Mouse (Mus musculus): ENCODE data around the gene Erbb2.
A peak's percentile ranks its signal among the peaks of the same experiment; 100 is the strongest.

The Erbb2 gene

DNA sequence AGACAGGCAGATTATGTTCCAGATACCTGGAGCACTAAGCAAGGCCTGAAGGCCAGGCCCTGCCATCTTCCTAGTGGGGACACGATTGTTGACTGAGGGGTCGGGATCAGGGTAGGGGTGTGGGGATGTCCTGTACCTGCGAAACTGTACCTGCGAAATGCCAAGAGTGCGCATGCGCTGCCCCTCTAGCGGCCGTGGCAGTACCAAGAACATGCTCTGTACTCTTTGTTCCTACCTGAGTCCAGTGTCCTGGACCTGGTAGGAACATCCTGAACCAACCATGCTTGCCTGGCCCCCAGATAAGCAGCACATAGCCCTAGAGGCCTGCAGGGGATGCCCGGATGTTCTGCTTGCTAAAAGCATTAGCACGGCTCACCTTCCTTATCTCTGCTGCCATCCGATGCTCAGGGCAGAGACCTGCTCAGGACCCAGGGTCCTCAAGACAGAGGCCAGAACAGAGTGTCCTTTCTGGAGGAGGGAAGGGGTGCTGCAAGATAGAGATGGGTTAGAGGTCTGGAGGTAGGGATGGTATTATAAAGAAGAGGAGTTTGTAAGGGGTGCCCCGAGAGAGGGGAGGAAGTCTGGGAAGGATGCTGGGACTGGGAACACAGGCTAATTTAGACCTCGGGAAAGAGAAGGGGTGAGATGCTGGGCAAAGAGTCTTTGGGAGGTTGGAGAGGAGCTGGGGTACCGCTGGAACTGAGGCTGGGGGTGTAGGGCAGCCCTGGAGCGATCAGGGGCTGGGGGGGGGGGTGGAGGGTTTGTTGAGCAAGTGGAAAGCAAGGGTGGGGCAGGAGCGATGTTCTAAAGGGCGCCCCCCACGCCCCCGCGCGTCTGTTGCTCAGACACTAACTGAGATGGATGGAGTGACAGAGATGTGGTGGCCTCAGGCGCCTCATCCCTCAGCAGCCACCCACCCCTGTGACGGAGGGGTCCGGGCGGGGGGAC, 26.4 kb upstream of the Erbb2 start, which contains the start of gene Pnmt:
Gene Pnmt (plus strand): TSS at position 813 of the 948 bp plus-strand sequence.
- DNase-seq: no peak

DNA sequence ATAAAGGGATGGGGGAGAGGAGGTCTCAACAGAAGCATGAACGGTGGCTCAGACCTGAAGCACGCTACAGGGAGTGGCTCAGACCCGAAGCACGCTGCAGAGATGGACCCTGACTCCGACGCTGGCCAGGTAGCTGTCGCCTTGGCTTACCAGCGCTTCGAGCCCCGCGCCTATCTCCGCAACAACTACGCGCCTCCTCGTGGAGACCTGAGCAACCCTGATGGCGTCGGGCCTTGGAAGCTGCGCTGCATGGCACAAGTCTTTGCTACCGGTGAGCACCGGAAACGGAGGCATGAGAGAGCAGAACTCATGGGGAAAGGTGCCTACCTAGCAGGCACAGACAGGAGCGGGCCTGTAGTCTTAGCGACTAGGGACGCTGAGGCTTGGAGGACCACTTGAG, 25.7 kb upstream of the Erbb2 start:
- no peak for DNase-seq

DNA sequence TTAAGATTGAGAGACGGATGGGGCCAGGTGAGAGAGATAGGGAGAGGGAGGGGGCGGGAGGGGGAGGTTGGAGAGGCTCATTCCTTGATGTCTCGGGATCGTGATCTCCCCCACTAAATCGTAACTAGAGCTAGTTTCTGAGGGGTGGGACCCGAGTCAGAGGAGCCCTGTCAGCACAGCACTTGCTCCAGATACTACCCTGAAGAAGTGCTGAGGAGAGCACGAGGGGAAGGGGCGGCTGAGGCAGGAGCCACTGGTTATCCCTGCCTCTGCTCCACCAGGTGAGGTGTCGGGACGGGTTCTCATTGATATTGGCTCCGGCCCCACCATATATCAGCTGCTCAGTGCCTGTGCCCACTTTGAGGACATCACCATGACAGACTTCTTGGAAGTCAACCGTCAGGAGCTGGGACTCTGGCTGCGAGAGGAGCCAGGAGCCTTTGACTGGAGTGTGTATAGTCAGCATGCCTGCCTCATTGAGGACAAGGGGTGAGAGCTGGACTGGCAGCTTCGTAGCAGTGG, 25.2 kb upstream of the Erbb2 start:
- no peak for DNase-seq

DNA sequence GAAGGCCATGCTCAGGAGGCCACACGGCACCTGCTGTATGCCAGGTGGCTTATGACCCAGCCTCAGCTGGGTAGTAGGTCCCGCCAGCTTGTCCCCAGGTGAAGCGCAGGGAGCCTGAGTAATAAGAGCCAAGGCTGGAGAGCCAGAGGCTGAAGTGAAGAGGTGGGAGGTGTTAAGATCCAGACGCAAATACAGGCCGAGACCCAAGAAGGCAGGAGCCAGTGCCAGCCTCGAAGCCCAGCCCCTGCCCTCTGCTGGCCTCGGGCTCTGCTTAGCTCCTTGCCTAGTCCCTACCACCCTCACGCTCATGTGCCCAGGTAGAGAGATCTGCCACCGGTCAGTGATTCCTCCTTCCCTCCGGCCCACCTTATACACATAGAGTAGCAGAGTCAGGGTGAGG, 24.0 kb upstream of the Erbb2 start:
- no peak for DNase-seq

DNA sequence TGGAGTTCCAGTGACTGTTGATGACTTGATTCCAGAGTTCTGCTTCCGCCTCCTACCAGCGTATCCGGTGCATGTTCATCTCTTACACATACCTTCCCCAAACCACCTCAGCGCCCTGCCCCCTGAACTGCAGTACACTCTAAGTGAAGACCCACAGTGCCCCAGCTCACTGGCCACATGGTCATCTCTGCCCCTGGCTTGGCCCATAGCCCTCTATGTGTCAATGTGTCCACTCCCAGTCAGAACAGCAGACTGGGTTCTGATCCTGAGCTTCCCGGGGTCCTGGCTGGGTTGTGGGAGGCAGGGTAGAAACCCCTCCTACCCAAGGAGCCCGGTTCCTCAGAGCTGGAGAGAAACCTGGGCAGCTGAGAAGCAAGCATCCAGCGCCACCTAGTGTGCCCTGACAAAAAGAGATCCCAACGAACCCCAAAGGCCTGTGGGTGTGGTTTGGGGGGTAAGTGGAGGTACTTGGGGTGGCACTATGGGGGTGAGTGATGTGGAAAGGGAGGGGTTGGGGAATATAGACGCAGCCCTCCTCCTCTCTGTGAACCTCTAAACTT, 23.0 kb upstream of the Erbb2 start:
- peak; percentile 67 for DNase-seq

DNA sequence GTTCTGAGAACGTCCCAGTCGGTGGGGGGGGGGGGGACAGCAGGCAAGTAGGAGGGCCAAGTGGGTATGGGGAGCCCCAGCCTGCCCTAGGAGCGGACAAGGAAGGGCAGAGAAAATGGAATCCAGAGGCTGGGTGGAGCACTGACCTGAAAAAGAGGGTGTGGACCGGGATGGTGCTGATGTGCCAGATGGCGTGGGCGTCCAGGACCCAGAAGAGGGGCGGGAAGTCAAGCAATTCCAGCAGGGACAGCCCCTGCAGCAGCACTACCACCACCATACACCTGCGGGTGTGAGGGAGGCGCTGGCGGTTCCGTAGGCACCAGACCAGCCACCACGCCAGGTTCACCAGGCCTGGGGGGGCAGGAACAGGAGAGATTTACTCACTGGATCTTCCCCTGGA, 22.1 kb upstream of the Erbb2 start:
- DNase-seq: no peak

DNA sequence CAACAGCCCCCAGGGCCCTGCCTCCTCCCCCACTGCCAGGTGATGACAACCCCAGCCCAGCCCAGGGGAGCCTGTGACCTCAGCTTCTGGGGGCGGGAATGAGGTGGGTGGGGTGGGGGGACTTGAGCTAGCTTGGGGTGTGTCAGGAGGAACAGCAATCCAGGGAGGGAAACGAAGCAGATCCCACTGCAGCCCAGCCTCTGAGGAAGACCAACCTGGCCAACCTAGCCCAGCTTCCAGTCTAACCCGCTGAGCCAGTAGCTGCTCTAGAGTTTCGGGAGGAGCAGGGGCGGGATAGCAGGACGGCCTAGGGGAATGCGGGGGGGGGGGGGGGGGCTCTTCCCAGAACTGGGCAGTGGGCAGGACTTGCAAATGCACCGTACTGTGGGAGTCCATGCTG, 20.2 kb upstream of the Erbb2 start:
- DNase-seq: no peak

DNA sequence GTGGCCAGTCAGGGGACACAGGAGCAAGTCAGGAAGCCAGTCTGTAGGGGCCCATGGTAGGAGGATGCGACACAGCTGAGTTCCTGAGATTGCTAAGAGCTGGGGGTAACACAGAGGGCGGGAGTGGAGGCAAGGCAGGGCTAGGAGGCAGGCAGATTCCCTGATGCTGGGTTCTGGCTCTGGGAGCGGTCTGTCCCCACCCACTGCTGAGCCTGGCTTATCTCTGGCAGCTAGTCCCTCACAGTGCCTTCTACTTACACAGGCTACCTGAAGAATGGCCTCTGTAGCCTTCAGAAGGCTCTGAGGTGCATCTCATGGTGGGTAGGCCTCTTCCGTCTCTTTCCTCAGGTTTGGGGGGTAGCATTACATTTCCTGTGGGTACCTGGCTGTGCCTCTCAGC, 19.6 kb upstream of the Erbb2 start:
- no peak for DNase-seq

DNA sequence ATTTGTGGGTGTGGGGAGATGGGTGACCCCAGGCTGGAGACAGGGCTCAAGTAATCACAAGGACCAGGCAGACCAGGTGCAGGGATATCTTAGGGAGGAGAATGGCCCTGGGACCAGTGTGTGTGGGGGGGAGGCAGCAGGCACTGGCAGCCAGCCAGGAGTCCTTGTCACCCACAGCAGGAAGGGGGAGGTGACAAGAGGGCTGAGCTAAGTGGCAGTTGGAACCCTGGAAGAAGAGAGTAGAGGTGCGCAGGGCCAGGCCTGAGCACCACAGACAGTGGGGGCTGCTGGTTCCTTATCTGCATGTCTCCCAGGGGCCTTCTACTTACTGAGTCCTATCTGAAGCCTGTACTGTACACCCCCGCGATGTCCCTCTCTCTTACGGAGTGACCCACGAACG, 19.0 kb upstream of the Erbb2 start:
- no peak for DNase-seq

DNA sequence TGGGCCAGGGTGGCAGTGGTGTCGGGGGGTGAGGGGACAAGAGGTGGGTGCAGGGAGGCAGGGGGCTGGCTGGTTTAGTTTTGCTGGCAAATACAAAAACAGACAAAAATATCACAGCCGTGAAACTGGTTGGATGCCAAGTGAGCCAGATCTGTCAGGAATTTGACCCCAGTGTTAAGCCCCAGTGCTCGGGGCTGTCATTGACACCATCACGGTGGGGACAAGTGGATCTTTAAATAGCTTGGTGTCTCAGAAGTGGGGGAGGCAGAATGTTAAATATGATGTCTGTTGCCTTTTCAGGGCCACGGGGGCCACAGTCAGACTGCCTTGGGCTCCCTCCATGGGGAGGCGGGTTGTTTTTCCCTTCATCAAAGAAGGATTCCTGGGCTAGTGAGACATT, 18.0 kb upstream of the Erbb2 start:
- DNase-seq: peak; percentile 55

DNA sequence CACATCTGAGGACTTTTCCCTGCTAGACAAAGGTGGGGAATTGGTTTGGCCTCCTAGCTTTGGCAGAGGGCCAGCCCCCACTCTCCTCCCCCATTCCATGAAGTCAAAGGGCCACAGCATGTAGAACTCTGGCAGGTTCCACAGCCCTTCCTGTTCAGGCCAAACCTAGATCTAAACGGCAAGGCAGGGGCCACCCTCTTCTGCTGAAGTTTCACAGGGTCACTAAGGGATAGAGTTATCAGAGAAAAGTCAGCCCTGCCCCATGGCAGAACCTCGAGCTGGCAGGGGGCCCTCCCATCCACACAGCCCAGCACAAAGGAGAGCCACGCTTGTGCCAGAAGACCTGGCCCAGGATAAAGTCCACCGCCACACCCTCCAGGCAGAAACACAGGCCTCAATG, 17.2 kb upstream of the Erbb2 start:
- DNase-seq: peak; percentile 86

DNA sequence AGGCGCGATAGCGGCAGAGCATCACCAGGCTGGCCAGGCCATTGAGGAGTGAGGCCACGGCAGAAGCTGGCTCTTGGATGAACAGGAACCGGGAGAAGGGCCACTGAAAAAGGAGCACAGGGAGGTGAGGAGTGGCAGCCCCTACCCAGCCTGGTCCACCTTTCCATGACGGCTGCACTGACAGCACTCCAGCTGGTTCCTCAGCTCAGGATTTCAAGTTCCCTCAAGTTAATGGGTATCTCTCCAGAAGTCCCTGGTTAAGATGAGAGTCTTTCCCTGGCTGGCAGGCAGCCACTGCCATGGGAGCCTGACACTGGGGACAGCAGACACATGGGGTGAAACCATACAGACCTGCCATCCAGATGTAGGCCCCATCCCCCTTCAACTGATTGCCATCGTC, 14.3 kb upstream of the Erbb2 start:
- DNase-seq: no peak

DNA sequence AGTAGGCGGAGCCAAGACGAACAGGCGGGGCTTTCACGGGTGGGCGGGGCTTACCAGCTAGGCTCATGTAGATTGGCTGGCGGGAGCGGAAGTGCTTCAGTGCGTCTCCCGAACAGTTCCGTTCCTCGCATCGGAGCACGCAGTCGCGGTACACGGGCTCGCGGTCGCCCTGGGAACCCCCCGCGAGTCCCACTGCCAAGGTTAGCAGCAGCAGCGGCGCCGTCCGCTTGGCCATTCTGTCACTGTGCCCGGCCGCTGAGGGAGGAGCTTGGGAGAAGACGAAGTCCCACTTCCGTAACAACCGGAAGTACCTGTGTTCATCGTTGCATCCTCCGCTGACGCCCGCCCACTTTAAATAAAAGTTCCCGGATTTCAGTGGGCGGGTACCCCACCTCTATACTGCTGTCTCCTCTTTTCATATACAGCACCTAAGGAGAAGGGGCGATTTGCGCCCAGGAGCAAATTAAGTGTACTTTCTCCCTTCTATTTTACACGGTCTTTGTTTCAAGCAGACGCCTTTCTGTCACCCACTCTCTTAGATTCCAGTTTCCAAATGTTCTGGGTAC, 12.0 kb upstream of the Erbb2 start, which contains the start of gene Pgap3:
Gene Pgap3 (minus strand): TSS at position 330 of the 566 bp plus-strand sequence.
- peak; percentile 92 for DNase-seq

DNA sequence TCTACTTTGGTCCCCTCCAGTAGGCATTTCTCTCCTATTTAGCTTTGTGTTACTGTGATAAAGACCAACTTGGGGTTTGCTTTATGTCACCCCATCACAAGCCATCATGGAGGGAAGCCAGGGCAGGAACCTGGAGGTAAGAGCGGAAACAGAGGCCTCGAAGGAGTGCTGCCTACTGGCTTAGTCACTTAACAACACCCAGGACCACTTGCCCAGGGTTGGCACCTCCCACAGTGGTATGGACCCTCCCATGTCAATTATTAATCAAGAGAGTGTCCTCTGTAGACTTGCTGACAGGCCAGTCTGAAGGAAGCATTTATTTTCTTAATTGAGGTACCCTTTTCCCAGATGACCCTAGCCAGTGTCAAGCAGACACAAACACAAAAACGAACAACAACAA, 11.5 kb upstream of the Erbb2 start:
- peak; percentile 91 for DNase-seq

DNA sequence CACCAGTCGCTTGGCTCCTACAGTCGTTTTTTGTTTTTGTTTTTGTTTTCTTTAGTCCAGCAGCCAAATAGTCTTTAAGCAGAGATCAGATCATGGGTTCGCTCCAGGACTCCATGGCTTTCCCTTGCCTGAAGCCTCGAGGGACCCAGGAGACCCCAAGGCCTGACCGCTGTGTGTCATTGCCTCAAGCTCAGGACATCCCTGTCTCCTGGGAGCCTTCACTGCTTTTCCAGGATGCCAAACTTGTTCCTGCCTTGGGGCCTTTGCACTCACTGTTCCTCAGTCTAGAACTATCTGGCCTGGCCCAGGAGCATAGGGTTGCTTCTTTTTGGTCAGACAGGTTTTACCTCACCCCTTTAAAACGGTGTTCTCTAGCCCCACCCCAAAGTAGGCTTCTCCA, 5.6 kb upstream of the Erbb2 start:
- DNase-seq: no peak

DNA sequence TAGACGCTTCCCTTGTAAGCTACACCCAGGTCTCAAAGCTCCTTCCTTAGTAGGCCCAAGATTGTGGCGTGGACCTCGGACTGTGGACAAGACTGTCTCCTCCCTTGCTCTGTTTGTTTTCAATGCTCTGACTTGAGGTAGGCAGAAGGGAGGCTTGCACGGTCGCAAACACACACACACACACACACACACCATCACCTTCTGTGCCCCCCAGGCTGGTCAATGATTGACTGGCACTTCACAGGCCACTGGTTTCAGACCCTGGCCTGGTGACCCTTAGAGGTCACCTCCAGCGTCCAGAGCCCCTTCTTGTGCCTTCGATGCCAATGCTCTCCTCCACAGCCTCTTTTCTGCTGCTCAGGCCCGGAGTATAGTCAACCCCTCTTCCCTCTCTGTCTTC, 3.4 kb upstream of the Erbb2 start:
- DNase-seq: peak; percentile 94

DNA sequence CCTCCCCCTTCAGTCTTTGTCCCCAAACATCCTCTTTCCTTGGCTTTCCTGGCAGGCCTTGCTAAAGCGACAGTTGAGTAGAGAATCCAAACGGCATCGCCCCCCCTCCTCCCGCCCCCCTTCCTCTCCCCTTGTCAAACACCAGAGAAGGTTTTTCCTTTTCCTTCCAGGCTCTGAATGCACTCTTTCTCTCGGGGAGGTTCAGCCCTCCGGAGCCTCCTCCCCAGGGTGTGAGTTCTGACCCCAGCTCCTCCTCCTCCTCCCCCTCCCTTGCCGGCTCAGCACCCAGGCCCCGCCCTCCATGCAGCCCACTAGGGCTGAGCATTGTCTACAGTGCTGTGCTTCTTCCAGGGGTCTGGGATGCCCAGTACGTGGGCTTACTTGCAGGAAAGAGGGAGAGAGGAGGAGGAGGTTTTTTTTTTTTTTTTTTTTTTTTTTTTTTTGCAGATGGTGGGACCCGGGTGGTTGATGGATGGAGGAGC, 2.9 kb upstream of the Erbb2 start:
- peak; percentile 75 for DNase-seq

DNA sequence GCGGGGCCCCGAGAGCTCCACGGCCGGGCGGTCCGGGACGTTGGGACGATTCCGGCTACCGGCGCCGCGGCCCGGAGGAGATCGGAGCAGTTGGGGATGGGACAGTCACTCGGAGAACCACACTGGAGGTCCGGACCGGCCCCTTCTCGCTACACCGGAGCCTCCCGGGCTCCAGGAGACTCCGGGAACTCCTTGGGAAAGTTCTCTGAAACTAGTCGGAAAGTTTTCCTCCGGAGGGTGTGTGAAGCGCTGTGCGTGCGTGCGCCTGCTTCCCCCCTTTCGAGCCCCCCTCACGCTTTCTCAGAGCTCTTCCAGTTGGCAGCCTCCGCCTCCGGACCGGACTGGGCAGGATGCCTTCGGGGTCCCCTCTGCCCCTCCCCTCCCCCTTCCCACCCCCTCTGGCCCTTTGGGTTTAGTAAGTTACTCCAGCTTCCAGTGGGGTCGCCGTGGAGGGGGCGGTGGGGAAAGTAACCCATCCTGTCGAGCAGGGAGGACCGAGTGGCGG, 579 bp downstream of the Erbb2 start:
- no peak for DNase-seq

DNA sequence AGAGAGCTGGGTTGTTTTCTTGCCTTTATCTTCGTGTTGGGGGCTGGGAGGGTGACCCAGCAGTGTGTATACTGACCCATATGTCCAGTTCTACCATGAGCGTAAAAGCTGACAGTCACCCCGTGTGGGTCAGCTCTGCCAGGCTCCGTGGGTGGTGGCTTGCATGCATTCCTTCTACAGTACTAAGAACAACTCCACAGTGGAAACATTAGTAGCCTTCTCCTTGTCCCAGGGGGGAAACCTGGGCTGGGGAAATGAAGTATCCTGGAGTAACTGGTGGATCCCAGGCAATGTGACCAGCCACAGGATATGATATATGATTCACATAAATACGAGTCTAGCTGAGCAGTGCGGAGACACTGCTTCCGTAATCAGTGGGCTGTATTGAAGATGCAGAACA, 1.5 kb downstream of the Erbb2 start:
- DNase-seq: no peak

DNA sequence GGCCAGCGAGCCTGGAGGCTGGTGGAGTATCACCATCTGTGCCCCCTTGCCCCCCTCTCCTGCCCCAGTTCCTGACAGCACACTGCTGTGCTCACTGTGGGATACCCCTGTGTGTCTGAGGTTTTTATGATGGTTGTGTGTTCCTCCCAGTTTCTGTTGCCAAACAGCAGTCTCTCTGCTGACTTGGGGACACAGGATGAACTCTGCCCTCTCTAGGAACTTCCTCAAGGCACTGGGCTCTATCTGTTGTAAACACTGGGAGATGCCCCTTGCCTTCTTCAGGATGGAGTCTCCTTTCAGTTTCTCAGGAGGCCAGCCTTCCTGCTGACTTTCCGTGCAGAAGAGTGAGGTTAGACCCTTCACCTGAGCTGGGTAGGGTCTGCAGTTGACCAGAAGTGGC, 1.9 kb downstream of the Erbb2 start:
- DNase-seq: peak; percentile 53

DNA sequence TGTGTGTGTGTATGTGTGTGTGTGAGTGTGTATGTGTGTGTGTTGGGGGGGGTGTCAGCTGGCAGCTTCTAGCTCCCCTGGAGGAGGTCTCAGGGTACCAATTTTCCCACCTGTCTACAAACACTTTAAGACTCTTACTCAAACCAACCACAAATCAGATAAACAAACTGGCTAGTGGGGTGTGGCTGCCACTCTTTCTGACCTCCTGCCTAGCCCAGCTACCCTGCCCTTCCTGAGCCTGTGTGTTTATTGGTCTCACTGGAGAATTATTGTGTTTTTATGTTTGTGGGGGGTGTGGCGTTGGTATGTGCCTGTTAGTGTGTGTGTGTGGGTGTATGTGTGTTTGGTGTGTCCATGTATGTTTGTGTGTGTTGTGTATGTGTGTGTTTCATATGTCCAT, 4.8 kb downstream of the Erbb2 start:
- no peak for DNase-seq

DNA sequence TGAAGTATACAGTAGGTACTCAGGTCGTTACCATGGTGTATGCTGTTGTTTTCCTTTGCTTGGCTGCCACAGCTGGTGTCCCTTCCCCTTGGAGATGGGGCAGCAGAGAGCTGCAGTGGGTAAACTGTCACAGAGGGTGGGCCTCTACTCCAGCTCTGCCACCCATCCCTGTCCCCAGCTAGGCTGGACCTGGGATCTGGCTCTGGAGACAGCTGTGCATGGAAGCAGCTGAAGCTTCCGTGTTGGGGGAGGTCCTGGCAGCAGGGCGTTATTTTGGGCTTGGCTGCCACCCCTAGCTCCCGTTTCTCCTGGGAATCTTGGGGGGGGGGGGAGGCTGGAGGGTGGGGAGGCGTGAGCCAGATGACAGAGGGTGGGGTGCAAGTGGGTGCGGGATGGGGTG, 6.0 kb downstream of the Erbb2 start:
- no peak for DNase-seq

DNA sequence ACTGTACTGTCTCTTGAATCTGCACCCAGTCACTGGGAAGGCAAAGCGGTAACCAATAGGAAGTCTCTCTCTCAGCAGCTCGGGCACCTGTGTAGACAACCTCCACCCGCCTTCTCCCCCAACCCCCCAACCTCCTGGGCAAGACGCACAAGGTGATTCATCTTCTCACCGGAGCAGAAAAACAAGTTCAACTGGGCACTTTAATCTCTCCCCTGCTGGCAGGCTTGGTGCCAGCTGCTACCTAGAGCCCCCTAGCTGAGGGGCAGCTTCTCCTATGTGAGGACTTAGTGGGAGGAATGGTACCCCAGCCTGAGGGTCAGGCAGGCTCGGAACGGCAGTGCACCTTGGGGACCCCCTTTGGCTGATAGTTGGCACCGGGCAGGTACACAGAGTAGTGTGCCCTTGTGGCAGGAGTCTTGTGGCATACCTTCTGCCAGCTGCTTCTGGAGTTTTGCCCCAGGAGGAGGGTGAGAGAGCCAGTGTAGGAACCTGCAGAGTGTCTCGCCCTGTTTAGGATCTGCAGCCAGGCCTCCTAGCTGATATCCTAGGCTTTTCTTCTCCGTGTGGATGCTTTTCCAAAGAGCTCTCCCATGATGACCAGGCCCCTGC, 6.8 kb downstream of the Erbb2 start:
- DNase-seq: peak; percentile 77
